Mouse (Mus musculus) embryonic facial prominence, embryonic 15.5 days (tissue): ENCODE results near the gene Fhl3. TPM values are rescaled to one million over a fixed set of nuclear protein-coding genes. Genes with fewer than 3 reads are reported as not detected.

ENCODE experiments used
- ATAC-seq: fragments of 200-750 bp; cut with Nextera tagmentation; 2 replicates; pipeline ENCODE4 v1.8.0; 2017; ENCODE audit warnings: low read depth, moderate TSS enrichment; ENCODE audit not compliant: insufficient number of reproducible peaks, low FRiP score, low TSS enrichment
- H3K27ac ChIP-seq: fragments of 300-500 bp; sonication (generic); replicated peaks from 2 replicates; pipeline ENCODE4 v1.5.1; 2015; ENCODE audit warnings: mild to moderate bottlenecking, inconsistent platforms
- H3K27me3 ChIP-seq: fragments of 300-500 bp; sonication (generic); 2 replicates; pipeline ENCODE4 v1.6.1; 2015; ENCODE audit warnings: inconsistent platforms
- H3K36me3 ChIP-seq: fragments of 300-500 bp; sonication (generic); 2 replicates; pipeline ENCODE4 v1.6.1; 2015; ENCODE audit warnings: mild to moderate bottlenecking, inconsistent platforms
- H3K4me1 ChIP-seq: fragments of 300-500 bp; sonication (generic); 2 replicates; pipeline ENCODE4 v1.6.1; 2015; ENCODE audit warnings: inconsistent platforms
- H3K4me2 ChIP-seq: fragments of 300-500 bp; sonication (generic); replicated peaks from 2 replicates; pipeline ENCODE4 v1.6.1; 2015; ENCODE audit warnings: mild to moderate bottlenecking, inconsistent platforms
- H3K4me3 ChIP-seq: fragments of 300-500 bp; sonication (generic); replicated peaks from 2 replicates; pipeline ENCODE4 v1.5.1; 2015; ENCODE audit warnings: mild to moderate bottlenecking, inconsistent platforms
- H3K9ac ChIP-seq: fragments of 300-500 bp; sonication (generic); 2 replicates; pipeline ENCODE4 v1.6.1; 2015; ENCODE audit warnings: inconsistent platforms
- H3K9me3 ChIP-seq: fragments of 300-500 bp; sonication (generic); replicated peaks from 2 replicates; pipeline ENCODE4 v1.6.1; 2016; ENCODE audit warnings: inconsistent platforms
- WGBS: fragments of 180-500 bp; shearing (Covaris S2); methylation state at CpG from one replicate; pipeline ENCODE4 v1.1.7; 2015; 5-methylcytosine and 5-hydroxymethylcytosine counted together
- microRNA counts: library from miRNA; unstranded; fragments of <30 nt; microRNA quantifications from one replicate; lab custom pipeline; 2016
- microRNA-seq: library from miRNA; unstranded; fragments of <30 nt; microRNA quantifications from one replicate; pipeline ENCODE4, GENCODE M21; 2016; ENCODE audit warnings: borderline number of aligned reads
- polyA plus RNA-seq: library from polyadenylated mRNA; unstranded; fragments of >200 nt; fragmentation: Nextera tagmentation; extraction: Ambion mirVana; gene quantifications from 2 replicates; pipeline ENCODE4 v1.2.1, GENCODE M21; 2015

Fhl3 gene
- polyA plus RNA-seq, 1 experiment from 2014 or later = 17.8 TPM

- WGBS = 88% methylated on average over 11 of the region's 11 CpGs
- H3K27ac ChIP-seq = no peak overlapping the region
- no peaks in the 10 kb centered on the region for H3K27me3 ChIP-seq
- H3K4me3 ChIP-seq = no peak overlapping the region
- H3K4me2 ChIP-seq = peak overlapping the region; percentile 62; the same call in 1 of the 2 replicates
- H3K9ac ChIP-seq = no peak overlapping the region
- no peak for ATAC-seq
- H3K4me1 ChIP-seq = peaks cover 14% of the 10 kb centered on the region
- H3K36me3 ChIP-seq = peaks cover 14% of the 10 kb centered on the region
- no peaks in the 10 kb centered on the region for H3K9me3 ChIP-seq
These were observed 42.3 kb downstream of the Fhl3 start for GRCm38 (mm10) chr4:124742839-124743238.

GRCm38 (mm10) chr4:124746577-124746976 is 46.1 kb downstream of the Fhl3 start:
- H3K27me3 ChIP-seq = no peaks in the 10 kb centered on the region
- no peak overlapping the region for H3K27ac ChIP-seq
- no peak overlapping the region for H3K4me3 ChIP-seq
- H3K36me3 ChIP-seq = peaks cover 18% of the 10 kb centered on the region
- no peak for ATAC-seq
- no peaks in the 10 kb centered on the region for H3K9me3 ChIP-seq
- 81% methylated on average over 7 of the region's 7 CpGs for WGBS
- no peak overlapping the region for H3K4me2 ChIP-seq
- peaks cover 9% of the 10 kb centered on the region for H3K4me1 ChIP-seq
- no peak overlapping the region for H3K9ac ChIP-seq

GRCm38 (mm10) chr4:124747851-124748250 is 47.4 kb downstream of the Fhl3 start:
- Histone ChIP-seq H3K27me3 (no peaks in the 10 kb centered on the region), H3K4me3 (no peak overlapping the region), H3K4me1 (peaks cover 12% of the 10 kb centered on the region), H3K9ac (no peak overlapping the region), H3K9me3 (no peaks in the 10 kb centered on the region), H3K4me2 (no peak overlapping the region), H3K36me3 (peaks cover 18% of the 10 kb centered on the region), H3K27ac (no peak overlapping the region)
- WGBS = 55% methylated on average over 4 of the region's 4 CpGs
- ATAC-seq = no peak

GRCm38 (mm10) chr4:124751300-124752250 is 51.1 kb downstream of the Fhl3 start:
- WGBS = under 1% methylated on average over 75 of the region's 75 CpGs
- Histone ChIP-seq H3K4me3 (peak overlapping the region; percentile 82), H3K9me3 (no peaks in the 10 kb centered on the region), H3K27me3 (no peaks in the 10 kb centered on the region), H3K36me3 (peaks cover 7% of the 10 kb centered on the region), H3K9ac (peak overlapping the region; percentile 59), H3K4me1 (peaks cover 15% of the 10 kb centered on the region), H3K27ac (no peak overlapping the region; the same call in 1 of the 2 replicates), H3K4me2 (peak overlapping the region; percentile 88)
- peak; percentile 99 for ATAC-seq

- Histone ChIP-seq H3K9me3 (no peaks in the 10 kb centered on the region), H3K27me3 (no peaks in the 10 kb centered on the region), H3K36me3 (peaks cover 4% of the 10 kb centered on the region), H3K9ac (peak overlapping the region; percentile 59), H3K4me1 (peaks cover 15% of the 10 kb centered on the region), H3K4me3 (peak overlapping the region; percentile 82), H3K27ac (no peak overlapping the region), H3K4me2 (peak overlapping the region; percentile 88)
- no peak for ATAC-seq
- WGBS = 18% methylated on average over 15 of the region's 15 CpGs
These were observed 52.0 kb downstream of the Fhl3 start for GRCm38 (mm10) chr4:124752281-124753199.

GRCm38 (mm10) chr4:124755526-124755925 is 55.0 kb downstream of the Fhl3 start:
- 41% methylated on average over 7 of the region's 7 CpGs for WGBS
- Histone ChIP-seq H3K4me2 (no peak overlapping the region), H3K27ac (0 out of 2 replicates have a peak overlapping the region, but pooled peaks have one; percentile 11), H3K36me3 (0 out of 2 replicates have a peak, but pooled peaks cover 5% of the 10 kb centered on the region), H3K9me3 (no peaks in the 10 kb centered on the region), H3K9ac (no peak overlapping the region), H3K27me3 (no peaks in the 10 kb centered on the region), H3K4me3 (no peak overlapping the region), H3K4me1 (peaks cover 15% of the 10 kb centered on the region)
- ATAC-seq = no peak

MicroRNA genes within 50 kb of the gene (microRNA counts, 519-probe panel; counts per million panel counts)
- microRNA mmu-miR-697 (lab: Ali Mortazavi, UCI) = not detected
- not detected for microRNA mmu-miR-698 (lab: Ali Mortazavi, UCI)

Small RNAs within 50 kb of the gene (microRNA-seq; reads per million reads assigned to microRNA genes)
- gene Gm24721 (not detected), gene Mir697 (not detected), gene Mir698 (not detected)

Other genes with a start within 250 kb of the Fhl3 start
- gene 3100002H09Rik, start 89.9 kb upstream of the Fhl3 start, polyA plus RNA-seq = 0.25 and 0.66 TPM in 2 replicates
- 4.4 and 4.9 TPM in 2 replicates for gene Pou3f1, start 43.9 kb upstream of the Fhl3 start, polyA plus RNA-seq
- gene Utp11, start 7.1 kb upstream of the Fhl3 start, polyA plus RNA-seq = 68.9 and 71.3 TPM in 2 replicates
- gene Sf3a3, start 14.1 kb downstream of the Fhl3 start, polyA plus RNA-seq = 138 and 141 TPM in 2 replicates
- gene Inpp5b, start 41.1 kb downstream of the Fhl3 start, polyA plus RNA-seq = 29.2 and 30.9 TPM in 2 replicates
- gene Mtf1, start 101.4 kb downstream of the Fhl3 start, polyA plus RNA-seq = 10.9 and 11.2 TPM in 2 replicates
- gene Yrdc, start 150.0 kb downstream of the Fhl3 start, polyA plus RNA-seq = 37.3 and 37.6 TPM in 2 replicates
- 57.9 and 59.1 TPM in 2 replicates for gene 1110065P20Rik, start 150.5 kb downstream of the Fhl3 start, polyA plus RNA-seq
- gene Maneal, start 161.5 kb downstream of the Fhl3 start, polyA plus RNA-seq = 1.2 and 1.5 TPM in 2 replicates
- 0.04 and 0.09 TPM in 2 replicates for gene Epha10, start 180.2 kb downstream of the Fhl3 start, polyA plus RNA-seq
- 12.4 and 16.7 TPM in 2 replicates for gene 9930104L06Rik, start 236.3 kb downstream of the Fhl3 start, polyA plus RNA-seq
- gene Cdca8, start 238.6 kb downstream of the Fhl3 start, polyA plus RNA-seq = 100.0 and 102 TPM in 2 replicates